Mouse (Mus musculus): ENCODE results near the gene Gipr.

The Gipr gene

GRCm38 (mm10) chr7:19165656-19166423, at the start of gene Gipr:
TSS of gene Gipr (minus strand) at chr7:19166127.
- in situ Hi-C loops (cut with MboI), result loop anchor here (10.0 kb wide), 1 partner anchor 109 kb away; the partner anchor contains the start of gene Vasp

GRCm38 (mm10) chr7:19214940-19215339, 49.0 kb upstream of the Gipr start:
- in situ Hi-C loops (cut with MboI), result no loop called here

- in situ Hi-C loops (cut with MboI), result no loop called here
Measured at GRCm38 (mm10) chr7:19214369-19214768, 48.4 kb upstream of the Gipr start.

GRCm38 (mm10) chr7:19213385-19213784, 47.5 kb upstream of the Gipr start:
- in situ Hi-C loops (cut with MboI), result no loop called here

- in situ Hi-C loops (cut with MboI), result no loop called here
Measured at GRCm38 (mm10) chr7:19211996-19212755, 46.2 kb upstream of the Gipr start, which contains the start of gene Gpr4. TSS of gene Gpr4 (plus strand) at chr7:19212538.

GRCm38 (mm10) chr7:19211041-19211675, 45.2 kb upstream of the Gipr start:
- in situ Hi-C loops (cut with MboI), result no loop called here

- in situ Hi-C loops (cut with MboI), result no loop called here
Measured at GRCm38 (mm10) chr7:19210010-19210409, 44.1 kb upstream of the Gipr start.

GRCm38 (mm10) chr7:19209494-19209893, 43.6 kb upstream of the Gipr start:
- in situ Hi-C loops (cut with MboI), result no loop called here

- in situ Hi-C loops (cut with MboI), result no loop called here
Measured at GRCm38 (mm10) chr7:19208944-19209472, 43.1 kb upstream of the Gipr start.

GRCm38 (mm10) chr7:19208201-19208910, 42.4 kb upstream of the Gipr start:
- in situ Hi-C loops (cut with MboI), result no loop called here

GRCm38 (mm10) chr7:19202065-19202850, 36.3 kb upstream of the Gipr start:
- in situ Hi-C loops (cut with MboI), result no loop called here

GRCm38 (mm10) chr7:19201660-19202059, 35.7 kb upstream of the Gipr start:
- in situ Hi-C loops (cut with MboI), result no loop called here

GRCm38 (mm10) chr7:19197985-19198384, 32.1 kb upstream of the Gipr start:
- in situ Hi-C loops (cut with MboI), result no loop called here

GRCm38 (mm10) chr7:19196676-19197075, 30.7 kb upstream of the Gipr start:
- in situ Hi-C loops (cut with MboI), result no loop called here

GRCm38 (mm10) chr7:19194676-19195075, 28.7 kb upstream of the Gipr start:
- in situ Hi-C loops (cut with MboI), result no loop called here

GRCm38 (mm10) chr7:19184758-19185157, 18.8 kb upstream of the Gipr start:
- in situ Hi-C loops (cut with MboI), result loop anchor here (5.0 kb wide), 1 partner anchor 38 kb away; no protein-coding TSS in a partner anchor

GRCm38 (mm10) chr7:19184250-19184649, 18.3 kb upstream of the Gipr start:
- in situ Hi-C loops (cut with MboI), result loop anchor here (5.0 kb wide), 1 partner anchor 38 kb away; no protein-coding TSS in a partner anchor

- in situ Hi-C loops (cut with MboI), result loop anchor here (5.0 kb wide), 1 partner anchor 41 kb away; no protein-coding TSS in a partner anchor
Measured at GRCm38 (mm10) chr7:19180862-19181429, 15.0 kb upstream of the Gipr start.

- in situ Hi-C loops (cut with MboI), result loop anchor here (5.0 kb wide), 1 partner anchor 42 kb away; no protein-coding TSS in a partner anchor
Measured at GRCm38 (mm10) chr7:19179936-19180335, 14.0 kb upstream of the Gipr start.

- in situ Hi-C loops (cut with MboI), result no loop called here
Measured at GRCm38 (mm10) chr7:19179173-19179572, 13.2 kb upstream of the Gipr start.

Data from mature B cell (primary cell).